Mouse (Mus musculus) effector memory CD4-positive, alpha-beta T cell, adult 7 months (primary cell): Measurements from ENCODE around the gene Clec4g. TPM values are rescaled to one million over a fixed set of nuclear protein-coding genes. Genes with fewer than 3 reads are reported as not detected.

ENCODE experiments used
- polyA plus RNA-seq: library from polyadenylated mRNA; unstranded; fragments of 100-300 nt; shearing (Covaris generic); gene quantifications from one replicate; pipeline ENCODE4 v1.2.1, GENCODE M21; 2017

Gene Clec4g
- polyA plus RNA-seq, result not detected

DNA sequence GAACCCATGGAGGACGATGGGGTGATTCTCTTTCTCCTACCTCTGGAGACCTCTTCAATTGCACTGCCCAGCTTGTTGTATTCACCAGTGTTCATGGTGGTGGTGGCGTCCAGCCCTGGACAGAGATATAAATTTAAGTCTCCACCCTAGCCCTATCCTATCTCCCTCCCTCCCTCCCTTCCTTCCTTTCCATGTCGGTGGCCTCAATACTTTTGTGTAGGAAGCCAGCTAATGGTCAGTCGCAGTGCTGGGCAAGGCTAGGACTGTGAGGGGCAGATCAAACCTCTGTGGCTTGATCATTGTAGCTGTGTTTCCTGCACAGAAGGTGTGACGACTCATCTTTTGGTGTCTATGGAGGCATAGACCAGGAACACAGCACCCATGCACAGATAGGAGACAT, at the start of gene Clec4g:
Clec4g (minus strand) TSS at position 101 of the 400 bp plus-strand sequence.

DNA sequence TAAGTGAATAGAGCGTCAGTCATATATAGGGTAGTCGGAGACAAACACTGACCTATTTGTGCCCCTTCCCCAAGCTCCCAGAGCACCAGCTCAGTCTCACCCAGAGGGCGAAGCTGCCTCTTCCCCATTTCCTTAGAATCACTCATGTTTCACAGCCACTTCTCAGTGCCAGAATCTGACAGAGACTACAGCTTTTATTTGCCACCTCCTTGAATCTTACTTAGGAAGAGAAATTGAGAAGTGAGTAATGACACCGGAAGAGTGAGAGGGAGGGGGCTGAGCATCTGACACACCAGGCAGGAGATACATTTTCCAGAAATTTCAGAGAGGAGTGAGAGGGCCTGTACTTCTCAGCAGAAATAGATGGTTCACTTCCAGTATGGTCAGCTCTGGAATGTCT, 28.3 kb upstream of the Clec4g start, which contains the start of gene Cd209a:
Cd209a (minus strand) TSS at position 224 of the 400 bp plus-strand sequence.

DNA sequence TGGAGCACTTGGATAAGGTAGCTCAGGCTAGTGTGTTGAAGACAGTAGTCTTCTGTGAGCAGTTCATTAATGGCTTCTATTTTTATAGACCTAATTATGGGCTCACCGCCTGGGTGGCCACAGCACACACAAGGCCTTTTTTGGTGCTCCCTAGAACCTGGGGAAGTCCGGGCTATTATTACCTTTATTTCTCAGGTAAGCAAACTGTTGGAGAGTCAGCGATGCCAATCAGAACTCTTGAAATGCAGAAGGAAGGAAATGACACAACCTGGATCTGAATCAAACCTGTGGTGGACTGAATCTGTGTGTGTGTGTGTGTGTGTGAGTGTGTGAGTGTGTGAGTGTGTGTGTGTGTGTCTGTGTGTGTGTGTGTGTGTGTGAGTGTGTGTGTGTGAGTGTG, 26.3 kb downstream of the Clec4g start, which contains the start of gene Fcer2a:
Fcer2a (minus strand) TSS at position 55 of the 400 bp plus-strand sequence.

DNA sequence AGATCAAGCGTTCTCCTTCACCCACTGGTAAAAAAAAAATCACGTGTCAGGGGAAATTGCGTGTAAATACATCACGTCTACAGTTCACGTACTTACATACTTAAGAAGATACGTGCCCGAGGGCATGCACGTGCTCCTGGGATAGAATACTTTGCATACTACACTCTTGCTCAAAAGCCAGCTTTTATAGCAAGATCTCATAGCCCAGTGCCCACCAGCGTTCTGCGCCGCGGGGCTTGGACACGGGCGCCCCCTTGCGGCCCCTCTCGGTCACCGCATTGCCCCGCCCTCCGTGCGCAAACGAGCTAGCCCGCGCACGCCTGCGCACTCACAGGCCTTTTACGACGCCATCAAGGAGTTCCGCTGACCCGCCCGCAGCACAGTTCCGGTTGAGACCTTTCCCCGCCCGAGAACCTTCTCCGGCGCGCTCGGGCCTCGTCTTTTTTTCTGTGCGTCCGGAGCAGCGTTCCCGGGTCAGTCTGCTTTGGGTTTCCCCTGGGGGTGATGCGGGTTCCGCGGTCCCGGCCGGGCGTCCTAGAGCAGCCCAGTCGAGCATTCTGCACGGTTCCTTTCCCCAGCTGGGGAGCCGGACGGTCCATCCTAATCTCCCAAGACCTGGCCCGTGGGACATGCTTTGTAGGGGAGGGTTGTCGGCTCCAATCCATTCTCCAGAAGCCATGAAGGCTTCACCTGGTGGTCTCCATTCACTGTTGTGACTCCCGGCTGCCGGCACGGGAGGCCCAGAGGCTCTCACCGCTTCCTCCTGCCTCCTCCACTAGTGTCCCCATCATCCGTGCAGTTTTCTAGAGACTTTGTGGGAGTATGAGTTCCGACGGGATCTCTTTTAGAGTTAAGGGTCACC, 44.1 kb downstream of the Clec4g start, which contains the start of gene Trappc5:
Trappc5 (plus strand) TSS at position 169 of the 862 bp plus-strand sequence.

DNA sequence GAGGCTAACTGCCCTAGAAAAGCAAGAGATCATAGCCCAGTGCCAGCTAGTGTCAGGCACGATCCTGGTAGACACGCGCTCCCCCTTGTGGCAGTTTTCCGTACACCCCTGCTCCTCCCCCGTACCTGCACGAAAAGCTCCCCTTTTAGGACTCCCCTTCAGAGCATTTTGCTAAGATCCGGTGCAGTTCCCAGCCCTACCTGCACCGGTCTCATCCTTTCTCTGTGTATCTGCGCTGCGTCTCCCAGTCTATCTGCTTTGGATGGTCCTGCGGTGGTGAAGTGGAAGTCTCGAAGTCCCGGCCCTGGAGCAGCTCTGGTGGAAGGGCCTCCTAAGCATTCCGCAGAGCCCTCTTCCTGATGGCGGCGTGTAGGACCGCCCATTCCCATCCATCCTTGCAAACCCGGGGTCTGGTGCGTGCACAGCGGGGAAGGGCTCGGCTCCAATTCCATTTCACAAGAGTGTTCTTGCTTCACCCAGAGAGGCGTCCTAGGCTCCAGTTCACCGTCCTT, 48.4 kb downstream of the Clec4g start, which contains the start of gene Fcor:
Fcor (minus strand) TSS at position 383 of the 512 bp plus-strand sequence.

DNA sequence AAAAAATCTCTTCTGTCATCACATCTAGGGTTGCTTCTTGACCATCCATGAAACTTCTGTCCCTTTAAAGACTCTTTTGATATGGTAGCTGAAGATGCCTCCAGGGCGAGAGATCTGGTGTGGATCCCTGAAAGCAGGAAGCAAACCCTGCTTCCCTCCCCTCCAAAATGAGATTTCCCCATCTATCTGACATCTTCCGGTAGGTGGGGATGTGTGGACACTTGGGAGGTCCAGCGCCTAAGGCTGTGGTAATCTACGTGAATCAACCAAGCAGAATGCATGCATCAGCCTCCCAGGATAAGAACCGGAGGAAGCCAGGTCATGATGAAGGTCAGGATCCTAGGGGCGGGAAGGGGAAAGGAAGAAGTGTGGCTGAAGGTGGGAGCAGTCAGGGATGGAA, 54.9 kb downstream of the Clec4g start, which contains the start of gene Mcemp1:
Mcemp1 (plus strand) TSS at position 248 of the 400 bp plus-strand sequence.

Other genes starting within 250 kb of the Clec4g start
- not detected for gene Tex45, start 249.8 kb downstream of the Clec4g start, polyA plus RNA-seq
- gene Zfp358, start 227.5 kb downstream of the Clec4g start, polyA plus RNA-seq, result 1.5 TPM
- gene Mcoln1, start 220.2 kb downstream of the Clec4g start, polyA plus RNA-seq, result 81.1 TPM
- gene Pnpla6, start 205.3 kb downstream of the Clec4g start, polyA plus RNA-seq, result 37.4 TPM
- not detected for gene C330021F23Rik, start 152.7 kb downstream of the Clec4g start, polyA plus RNA-seq
- gene Camsap3, start 133.4 kb downstream of the Clec4g start, polyA plus RNA-seq, result 0.98 TPM
- 113 TPM for gene Xab2, start 99.3 kb downstream of the Clec4g start, polyA plus RNA-seq
- 79.9 TPM for gene Pet100, start 99.1 kb downstream of the Clec4g start, polyA plus RNA-seq
- not detected for gene Pcp2, start 95.1 kb downstream of the Clec4g start, polyA plus RNA-seq
- gene Stxbp2, start 89.7 kb downstream of the Clec4g start, polyA plus RNA-seq, result 212 TPM
- not detected for gene Retn, start 64.9 kb downstream of the Clec4g start, polyA plus RNA-seq
- gene Mcemp1, start 54.9 kb downstream of the Clec4g start, polyA plus RNA-seq, result not detected
- not detected for gene Fcor, start 48.3 kb downstream of the Clec4g start, polyA plus RNA-seq
- gene Trappc5, start 44.4 kb downstream of the Clec4g start, polyA plus RNA-seq, result 22.3 TPM
- gene Fcer2a, start 26.5 kb downstream of the Clec4g start, polyA plus RNA-seq, result 0.46 TPM
- 0.60 TPM for gene Cd209a, start 28.3 kb upstream of the Clec4g start, polyA plus RNA-seq
- gene Cd209e, start 133.7 kb upstream of the Clec4g start, polyA plus RNA-seq, result 0.35 TPM
- gene Cd209d, start 157.9 kb upstream of the Clec4g start, polyA plus RNA-seq, result not detected
- gene Cd209b, start 206.2 kb upstream of the Clec4g start, polyA plus RNA-seq, result not detected
- 1.3 TPM for gene Cd209c, start 234.1 kb upstream of the Clec4g start, polyA plus RNA-seq